Mouse (Mus musculus) thymus, postnatal 36 days (tissue): ENCODE data around the gene Ccdc181.
A peak's percentile ranks its signal among the peaks of the same experiment; 100 is the strongest.

Experiments used
- DNase-seq, 2 experiments: peaks; one replicate each; pipeline ENCODE4 v3.0.0; 2022; ENCODE audit warnings: mixed read lengths in 2 of 2

Ccdc181 gene

GRCm38 (mm10) chr1:164287406-164287805 lies 12.0 kb downstream of the Ccdc181 start:
- DNase-seq: no peak

- no peak for DNase-seq
These were observed 16.7 kb downstream of the Ccdc181 start for GRCm38 (mm10) chr1:164292040-164292439.

GRCm38 (mm10) chr1:164294071-164294470 lies 18.7 kb downstream of the Ccdc181 start:
- no peak for DNase-seq

GRCm38 (mm10) chr1:164296473-164296872 lies 21.1 kb downstream of the Ccdc181 start:
- no peak for DNase-seq

GRCm38 (mm10) chr1:164301949-164302348 lies 26.6 kb downstream of the Ccdc181 start:
- no peak for DNase-seq

GRCm38 (mm10) chr1:164303821-164304220 lies 28.4 kb downstream of the Ccdc181 start, which contains the start of gene Nme7:
TSS of gene Nme7 (plus strand) at chr1:164304121.
- no peak for DNase-seq

GRCm38 (mm10) chr1:164307124-164307751 lies 31.9 kb downstream of the Ccdc181 start, which contains the start of gene Blzf1:
TSS of gene Blzf1 (minus strand) at chr1:164307489.
- DNase-seq: peak; percentile 97

- no peak for DNase-seq
These were observed 32.5 kb downstream of the Ccdc181 start for GRCm38 (mm10) chr1:164307922-164308321.

- no peak for DNase-seq
These were observed 38.7 kb downstream of the Ccdc181 start for GRCm38 (mm10) chr1:164314085-164314484.

GRCm38 (mm10) chr1:164315266-164315665 lies 39.9 kb downstream of the Ccdc181 start:
- DNase-seq: peak; percentile 39 to 41

GRCm38 (mm10) chr1:164316697-164317096 lies 41.3 kb downstream of the Ccdc181 start:
- peak; percentile 49 to 68 for DNase-seq

GRCm38 (mm10) chr1:164317261-164317660 lies 41.9 kb downstream of the Ccdc181 start:
- DNase-seq: no peak

- DNase-seq: no peak
These were observed 43.1 kb downstream of the Ccdc181 start for GRCm38 (mm10) chr1:164318474-164318873.

GRCm38 (mm10) chr1:164319542-164320140 lies 44.3 kb downstream of the Ccdc181 start:
- DNase-seq: no peak

- no peak for DNase-seq
These were observed 45.3 kb downstream of the Ccdc181 start for GRCm38 (mm10) chr1:164320731-164321130.

- no peak for DNase-seq
These were observed 46.0 kb downstream of the Ccdc181 start for GRCm38 (mm10) chr1:164321408-164321807.

- no peak for DNase-seq
These were observed 47.7 kb downstream of the Ccdc181 start for GRCm38 (mm10) chr1:164322987-164323650.

- DNase-seq: no peak
These were observed 48.8 kb downstream of the Ccdc181 start for GRCm38 (mm10) chr1:164324221-164324620.

GRCm38 (mm10) chr1:164324878-164325277 lies 49.5 kb downstream of the Ccdc181 start:
- no peak for DNase-seq

- DNase-seq: no peak
These were observed 51.3 kb downstream of the Ccdc181 start for GRCm38 (mm10) chr1:164326600-164327155.

GRCm38 (mm10) chr1:164327764-164328163 lies 52.4 kb downstream of the Ccdc181 start:
- DNase-seq: no peak

- DNase-seq: no peak
These were observed 57.2 kb downstream of the Ccdc181 start for GRCm38 (mm10) chr1:164332559-164332958.

- DNase-seq: no peak
These were observed 60.0 kb downstream of the Ccdc181 start for GRCm38 (mm10) chr1:164335435-164335834.

- no peak for DNase-seq
These were observed 60.5 kb downstream of the Ccdc181 start for GRCm38 (mm10) chr1:164335846-164336245.
